Mouse (Mus musculus) thymus, adult 2 months (tissue): ENCODE results near the gene 1700025C18Rik.

Experiments
- CTCF ChIP-seq: fragments of 200-500 bp; IDR thresholded peaks from 2 replicates; pipeline ENCODE4 v1.5.1; 2012; ENCODE audit warnings: mild to moderate bottlenecking, control low read depth, low read length, moderate library complexity, borderline replicate concordance; ENCODE audit not compliant: control insufficient read depth, poor library complexity, insufficient read depth; ENCODE audit errors: extremely low read depth
- POLR2A ChIP-seq: fragments of 200-500 bp; IDR thresholded peaks from 2 replicates; pipeline ENCODE4 v1.6.1; 2012; ENCODE audit warnings: mild to moderate bottlenecking, low read length, control low read depth, moderate library complexity; ENCODE audit not compliant: control insufficient read depth, poor library complexity, insufficient read depth; ENCODE audit errors: extremely low read depth

DNA sequence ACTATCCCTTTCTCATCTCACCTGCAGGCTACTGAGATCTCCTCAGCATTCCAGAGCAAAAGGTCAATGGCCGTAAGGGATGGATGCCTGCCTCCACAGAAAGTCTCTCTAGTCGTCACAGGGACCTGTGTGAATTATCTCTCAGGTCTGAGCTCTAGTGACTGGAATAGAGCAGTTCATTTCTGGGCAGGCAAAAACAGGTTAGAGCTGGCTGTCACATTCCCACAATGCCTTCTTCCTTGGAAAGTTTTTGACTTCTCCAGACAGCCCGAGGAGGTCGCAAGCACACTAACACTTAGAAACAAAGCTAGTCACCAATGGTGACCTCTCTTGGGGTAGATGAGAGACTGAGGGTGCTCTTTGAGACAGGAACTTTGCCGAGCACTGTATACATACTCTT, 48.4 kb downstream of the 1700025C18Rik start:
- no peak for TF ChIP-seq CTCF
- no peak for TF ChIP-seq POLR2A
